Mouse (Mus musculus): ENCODE measurements around the gene Kcnk10. TPM values are rescaled to one million over a fixed set of nuclear protein-coding genes. Genes with fewer than 3 reads are reported as not detected.

The Kcnk10 gene
- polyA plus RNA-seq, 1 experiment = 0.13 TPM

DNA sequence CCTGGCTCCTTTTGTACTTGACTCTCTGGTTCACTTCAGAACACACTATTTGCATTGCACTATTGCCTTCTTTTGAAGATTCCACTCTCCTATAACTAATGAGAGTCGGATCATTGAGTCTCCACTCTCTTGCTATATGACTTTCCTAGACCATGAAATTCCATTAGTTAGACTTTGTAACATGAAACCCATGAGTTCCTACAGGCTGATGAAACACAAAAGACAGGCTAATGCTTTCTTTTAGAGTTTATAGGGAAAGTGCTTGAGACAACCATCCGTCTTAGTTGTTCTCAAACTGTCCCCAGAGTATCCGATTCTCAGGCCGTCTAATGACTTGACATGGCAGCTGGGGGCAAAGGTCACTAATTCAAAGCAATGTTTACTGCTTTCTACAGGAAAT, 172.0 kb downstream of the Kcnk10 start:
- Histone ChIP-seq H3K36me3 (ENCODE audit: control insufficient read depth, insufficient read depth, low read length) (no peaks in the 10 kb centered on the region), H3K27ac (ENCODE audit: insufficient read depth, low read length) (no peak overlapping the region), H3K4me1 (ENCODE audit: control insufficient read depth, insufficient read depth, insufficient read length) (no peaks in the 10 kb centered on the region), H3K4me3 (ENCODE audit: extremely low read depth, insufficient read depth, insufficient read length) (no peak overlapping the region), H3K27me3 (ENCODE audit: control insufficient read depth, insufficient read depth, low read length) (no peaks in the 10 kb centered on the region)
- TF ChIP-seq POLR2A (IDR thresholded peaks at IDR 0.05; ENCODE audit: low read depth, low read length) (no peak), CTCF (IDR thresholded peaks at IDR 0.05; ENCODE audit: extremely low read depth, insufficient read depth, insufficient read length, insufficient replicate concordance) (no peak)
- WGBS = 86% methylated on average over 4 of the region's 4 CpGs
- DNase-seq (ENCODE audit: low read depth in 1 of 2, low spot score in 2 of 2) = no peak

DNA sequence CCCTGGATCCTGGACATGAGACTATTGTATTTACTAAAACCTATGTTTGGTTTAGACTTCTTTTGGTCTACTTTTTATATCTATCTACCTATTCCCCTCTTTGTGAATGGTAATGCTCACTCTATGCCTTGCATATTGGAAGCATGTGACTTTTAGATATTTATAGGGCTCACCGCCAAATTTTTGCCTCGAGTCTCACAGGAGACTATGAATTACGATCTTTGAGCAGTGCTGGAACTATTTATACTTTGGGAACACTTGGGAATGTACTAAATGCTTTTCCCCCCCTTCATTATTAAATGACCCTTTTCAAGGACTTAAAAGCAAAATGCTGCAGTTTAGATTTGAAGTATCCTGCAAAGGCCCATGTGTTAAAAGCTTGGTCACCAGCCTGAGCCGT, 181.5 kb downstream of the Kcnk10 start:
- no peaks in the 10 kb centered on the region for H3K27me3 ChIP-seq (ENCODE audit: control insufficient read depth, insufficient read depth, low read length)
- H3K36me3 ChIP-seq (ENCODE audit: control insufficient read depth, insufficient read depth, low read length) = no peaks in the 10 kb centered on the region
- no peak overlapping the region for H3K4me3 ChIP-seq (ENCODE audit: extremely low read depth, insufficient read depth, insufficient read length)
- no peak for DNase-seq (ENCODE audit: low read depth in 1 of 2, low spot score in 2 of 2)
- WGBS = 78% methylated on average over 4 of the region's 4 CpGs
- no peaks in the 10 kb centered on the region for H3K4me1 ChIP-seq (ENCODE audit: control insufficient read depth, insufficient read depth, insufficient read length)
- no peak overlapping the region for H3K27ac ChIP-seq (ENCODE audit: insufficient read depth, low read length)
- TF ChIP-seq CTCF (IDR thresholded peaks at IDR 0.05; ENCODE audit: extremely low read depth, insufficient read depth, insufficient read length, insufficient replicate concordance) (no peak), POLR2A (IDR thresholded peaks at IDR 0.05; ENCODE audit: low read depth, low read length) (no peak)

DNA sequence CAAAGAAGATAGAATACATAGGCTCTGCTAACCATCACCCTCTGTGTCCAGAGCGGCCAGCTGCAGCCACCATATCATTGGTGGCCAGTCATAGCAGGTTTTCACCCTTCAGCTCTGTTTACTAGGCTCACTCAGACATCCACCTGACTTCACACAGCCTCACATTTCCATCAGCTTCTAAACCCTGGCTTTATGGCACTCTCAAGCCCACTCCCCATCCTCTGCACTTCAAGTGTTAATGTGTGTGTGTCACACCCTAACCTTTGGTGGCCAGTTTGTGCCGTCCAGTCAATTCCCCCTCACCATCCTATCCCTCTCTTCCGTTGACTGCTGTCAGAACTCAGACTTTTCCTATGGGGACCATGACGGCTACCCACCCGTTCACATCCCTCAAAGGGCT, 184.0 kb downstream of the Kcnk10 start:
- WGBS = 94% methylated on average over 5 of the region's 5 CpGs
- no peak for TF ChIP-seq POLR2A (IDR thresholded peaks at IDR 0.05; ENCODE audit: low read depth, low read length)
- TF ChIP-seq CTCF (IDR thresholded peaks at IDR 0.05; ENCODE audit: extremely low read depth, insufficient read depth, insufficient read length, insufficient replicate concordance) = no peak
- H3K27me3 ChIP-seq (ENCODE audit: control insufficient read depth, insufficient read depth, low read length) = no peaks in the 10 kb centered on the region
- H3K4me1 ChIP-seq (ENCODE audit: control insufficient read depth, insufficient read depth, insufficient read length) = no peaks in the 10 kb centered on the region
- H3K27ac ChIP-seq (ENCODE audit: insufficient read depth, low read length) = no peak overlapping the region
- DNase-seq (ENCODE audit: low read depth in 1 of 2, low spot score in 2 of 2) = no peak
- H3K4me3 ChIP-seq (ENCODE audit: extremely low read depth, insufficient read depth, insufficient read length) = no peak overlapping the region
- H3K36me3 ChIP-seq (ENCODE audit: control insufficient read depth, insufficient read depth, low read length) = no peaks in the 10 kb centered on the region

DNA sequence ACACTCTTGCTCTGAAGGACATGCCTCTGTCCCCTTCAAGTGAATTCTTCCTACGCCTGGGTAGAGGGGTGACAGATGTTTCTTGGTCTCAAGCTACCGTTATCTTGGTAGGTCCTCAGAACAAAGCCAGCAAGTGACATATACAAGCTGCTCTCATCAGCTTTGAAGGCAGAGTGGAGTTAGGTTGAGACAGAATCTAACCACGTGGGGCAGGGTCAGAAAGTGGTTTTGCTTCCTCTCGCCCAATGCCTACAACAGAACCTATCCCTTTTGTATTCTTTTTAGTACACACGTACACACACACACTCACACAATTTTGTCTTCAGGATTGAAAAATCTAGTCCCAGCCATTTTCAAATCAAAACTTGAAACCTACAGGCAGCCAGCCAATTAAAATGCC, 186.8 kb downstream of the Kcnk10 start:
- Histone ChIP-seq H3K4me3 (ENCODE audit: extremely low read depth, insufficient read depth, insufficient read length) (no peak overlapping the region), H3K36me3 (ENCODE audit: control insufficient read depth, insufficient read depth, low read length) (no peaks in the 10 kb centered on the region), H3K27me3 (ENCODE audit: control insufficient read depth, insufficient read depth, low read length) (no peaks in the 10 kb centered on the region), H3K4me1 (ENCODE audit: control insufficient read depth, insufficient read depth, insufficient read length) (no peaks in the 10 kb centered on the region), H3K27ac (ENCODE audit: insufficient read depth, low read length) (no peak overlapping the region)
- WGBS = 51% methylated on average over 5 of the region's 5 CpGs
- DNase-seq (ENCODE audit: low read depth in 1 of 2, low spot score in 2 of 2) = no peak
- TF ChIP-seq CTCF (IDR thresholded peaks at IDR 0.05; ENCODE audit: extremely low read depth, insufficient read depth, insufficient read length, insufficient replicate concordance) (no peak), POLR2A (IDR thresholded peaks at IDR 0.05; ENCODE audit: low read depth, low read length) (no peak)

DNA sequence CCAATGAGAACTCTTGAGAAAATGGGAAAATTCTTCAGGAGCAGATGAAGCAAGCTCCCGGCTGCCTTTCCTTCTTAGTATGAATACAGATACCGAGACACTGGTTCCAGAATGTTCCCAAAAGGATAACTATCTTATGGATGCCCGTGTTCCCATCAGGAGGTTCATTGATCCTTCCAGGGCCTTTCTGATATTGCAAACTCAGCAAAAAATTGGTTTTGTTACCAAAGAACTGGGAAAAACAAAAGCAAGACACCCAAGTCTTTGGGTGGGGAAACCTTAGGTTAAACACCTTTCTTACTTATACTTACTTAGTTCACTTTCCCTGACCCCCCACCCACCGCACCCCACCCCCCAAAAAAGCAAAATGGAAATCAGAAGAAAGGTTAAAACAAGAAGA, 188.5 kb downstream of the Kcnk10 start:
- 91% methylated on average over 4 of the region's 4 CpGs for WGBS

More for the DNA sequence above, 188.5 kb downstream of the Kcnk10 start:
- TF ChIP-seq POLR2A (IDR thresholded peaks at IDR 0.05; ENCODE audit: low read depth, low read length) (no peak), CTCF (IDR thresholded peaks at IDR 0.05; ENCODE audit: extremely low read depth, insufficient read depth, insufficient read length, insufficient replicate concordance) (no peak)
- Histone ChIP-seq H3K4me1 (ENCODE audit: control insufficient read depth, insufficient read depth, insufficient read length) (no peaks in the 10 kb centered on the region), H3K36me3 (ENCODE audit: control insufficient read depth, insufficient read depth, low read length) (no peaks in the 10 kb centered on the region), H3K27ac (ENCODE audit: insufficient read depth, low read length) (no peak overlapping the region), H3K27me3 (ENCODE audit: control insufficient read depth, insufficient read depth, low read length) (no peaks in the 10 kb centered on the region), H3K4me3 (ENCODE audit: extremely low read depth, insufficient read depth, insufficient read length) (no peak overlapping the region)
- DNase-seq (ENCODE audit: low read depth in 1 of 2, low spot score in 2 of 2) = no peak

Other genes starting within 250 kb of the Kcnk10 start
- gene Spata7, start 49.8 kb upstream of the Kcnk10 start, polyA plus RNA-seq (2012; rRNA removed) = 0.54 and 0.81 TPM in 2 replicates
- 6.6 and 8.2 TPM in 2 replicates for gene Ptpn21, start 159.1 kb upstream of the Kcnk10 start, polyA plus RNA-seq (2012; rRNA removed)
- 23.3 and 28.7 TPM in 2 replicates for gene Zc3h14, start 168.7 kb upstream of the Kcnk10 start, polyA plus RNA-seq (2012; rRNA removed)

Measured in spleen, adult 2 months (tissue).